Mouse (Mus musculus) lung, postnatal 10 days (tissue): ENCODE data around the gene Olfr643.
"Not testable (repeated sequence)": the region's sequence is repeated elsewhere in the genome, so short reads cannot be mapped to it uniquely, and the experiment has no call there.

Source experiments
- DNase-seq: peaks from one replicate; pipeline ENCODE4 v3.0.0; 2021

Olfr643 gene

GRCm38 (mm10) chr7:104017203-104017602, 120.0 kb downstream of the Olfr643 start, which contains the start of gene Olfr639:
Gene Olfr639, minus strand, starts transcription at chr7:104017303.
- DNase-seq, result no peak

- no peak for DNase-seq
These were observed 138.1 kb downstream of the Olfr643 start for GRCm38 (mm10) chr7:103999124-103999523.

- DNase-seq, result no peak
These were observed 138.8 kb downstream of the Olfr643 start, which contains the start of gene Olfr638 for GRCm38 (mm10) chr7:103998446-103998845. Gene Olfr638, plus strand, starts transcription at chr7:103998746.

GRCm38 (mm10) chr7:103971782-103972181, 165.4 kb downstream of the Olfr643 start:
- DNase-seq, result no peak

GRCm38 (mm10) chr7:103970852-103971251, 166.4 kb downstream of the Olfr643 start, which contains the start of gene Olfr635:
Gene Olfr635, plus strand, starts transcription at chr7:103971152.
- DNase-seq, result no peak

GRCm38 (mm10) chr7:103966873-103967272, 170.3 kb downstream of the Olfr643 start:
- DNase-seq, result not testable (repeated sequence)
